Mouse (Mus musculus): ENCODE measurements at regions not wholly inside any gene's neighbourhood (a gene's known extent, or its start where the extent isn't known, plus 50 kb on each side); places are given as distances from the start of the nearest gene placed in this dataset.

- H3K36me3 ChIP-seq (ENCODE audit: control insufficient read depth, insufficient read depth, low read length), result no peaks in the 10 kb centered on the region
- no peaks in the 10 kb centered on the region for H3K9me3 ChIP-seq (ENCODE audit: control insufficient read depth, low read length)
- no peak overlapping the region for H3K4me3 ChIP-seq (ENCODE audit: low read depth, low read length)
- no peaks in the 10 kb centered on the region for H3K27me3 ChIP-seq (ENCODE audit: control insufficient read depth, insufficient read depth, low read length)
- 96% methylated on average over 6 of the region's 6 CpGs for WGBS
- H3K9ac ChIP-seq (replicated peaks; ENCODE audit: low read depth, low read length), result no peak overlapping the region
- no peak overlapping the region for H3K27ac ChIP-seq (ENCODE audit: low read depth, low read length)
- no peak for ATAC-seq (ENCODE audit: low read depth)
- no peak overlapping the region for H3K4me2 ChIP-seq (ENCODE audit: low read depth, low read length)
- H3K4me1 ChIP-seq (ENCODE audit: control insufficient read depth, insufficient read depth, low read length), result no peaks in the 10 kb centered on the region
Measured at GRCm38 (mm10) chr8:95968828-95969227, 80.5 kb upstream of the Got2 start.

DNA sequence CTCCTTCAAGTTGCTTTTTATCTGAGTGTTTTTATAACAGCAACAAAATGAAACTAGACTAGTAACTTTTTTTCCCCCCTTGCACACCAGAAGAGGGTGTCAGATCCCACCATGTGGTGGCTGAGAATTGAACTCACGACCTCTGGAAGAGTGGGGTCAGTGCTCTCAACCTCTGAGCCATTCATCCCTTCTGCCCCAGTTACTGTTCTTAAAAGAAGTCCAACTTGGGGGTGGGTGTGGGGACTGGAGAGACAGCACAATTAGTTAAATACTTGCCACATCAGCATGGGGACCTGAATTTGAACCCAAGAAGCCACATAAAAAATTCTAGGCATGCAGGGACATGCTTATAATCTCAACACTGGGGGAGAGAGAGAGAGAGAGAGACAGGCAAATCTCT lies 78.1 kb upstream of the Got2 start:
- Histone ChIP-seq H3K9me3 (ENCODE audit: control insufficient read depth, low read length) (no peaks in the 10 kb centered on the region), H3K4me3 (ENCODE audit: low read depth, low read length) (no peak overlapping the region), H3K4me1 (ENCODE audit: control insufficient read depth, insufficient read depth, low read length) (no peaks in the 10 kb centered on the region), H3K36me3 (ENCODE audit: control insufficient read depth, insufficient read depth, low read length) (no peaks in the 10 kb centered on the region), H3K4me2 (ENCODE audit: low read depth, low read length) (no peak overlapping the region), H3K27me3 (ENCODE audit: control insufficient read depth, insufficient read depth, low read length) (no peaks in the 10 kb centered on the region), H3K9ac (replicated peaks; ENCODE audit: low read depth, low read length) (no peak overlapping the region), H3K27ac (ENCODE audit: low read depth, low read length) (no peak overlapping the region)
- 22% methylated on average over 1 of the region's 1 CpGs for WGBS
- no peak for ATAC-seq (ENCODE audit: low read depth)

- ATAC-seq (ENCODE audit: low read depth), result peak; percentile 60; the same call in 1 of the 2 replicates
- Histone ChIP-seq H3K9ac (replicated peaks; ENCODE audit: low read depth, low read length) (peak overlapping the region; percentile 34; the same call in 1 of the 2 replicates), H3K27me3 (ENCODE audit: control insufficient read depth, insufficient read depth, low read length) (no peaks in the 10 kb centered on the region), H3K36me3 (ENCODE audit: control insufficient read depth, insufficient read depth, low read length) (no peaks in the 10 kb centered on the region), H3K9me3 (ENCODE audit: control insufficient read depth, low read length) (no peaks in the 10 kb centered on the region), H3K27ac (ENCODE audit: low read depth, low read length) (no peak overlapping the region), H3K4me1 (ENCODE audit: control insufficient read depth, insufficient read depth, low read length) (no peaks in the 10 kb centered on the region), H3K4me2 (ENCODE audit: low read depth, low read length) (peak overlapping the region; percentile 49), H3K4me3 (ENCODE audit: low read depth, low read length) (peak overlapping the region; percentile 26; the same call in 1 of the 2 replicates)
- 8% methylated on average over 10 of the region's 10 CpGs for WGBS
Measured at GRCm38 (mm10) chr8:95952257-95952656, 63.9 kb upstream of the Got2 start.

- H3K36me3 ChIP-seq (ENCODE audit: control insufficient read depth, insufficient read depth, low read length), result no peaks in the 10 kb centered on the region
- ATAC-seq (ENCODE audit: low read depth), result peak; percentile 72
- H3K27me3 ChIP-seq (ENCODE audit: control insufficient read depth, insufficient read depth, low read length), result no peaks in the 10 kb centered on the region
- no peaks in the 10 kb centered on the region for H3K4me1 ChIP-seq (ENCODE audit: control insufficient read depth, insufficient read depth, low read length)
- peak overlapping the region; percentile 26; the same call in 1 of the 2 replicates for H3K4me3 ChIP-seq (ENCODE audit: low read depth, low read length)
- H3K27ac ChIP-seq (ENCODE audit: low read depth, low read length), result no peak overlapping the region
- H3K9ac ChIP-seq (replicated peaks; ENCODE audit: low read depth, low read length), result no peak overlapping the region
- WGBS, result 0% methylated on average over 17 of the region's 17 CpGs
- no peaks in the 10 kb centered on the region for H3K9me3 ChIP-seq (ENCODE audit: control insufficient read depth, low read length)
- H3K4me2 ChIP-seq (ENCODE audit: low read depth, low read length), result peak overlapping the region; percentile 49
Measured at GRCm38 (mm10) chr8:95951794-95952193, 63.4 kb upstream of the Got2 start.
